Mouse (Mus musculus) left cerebral cortex, adult 8-10 months (tissue): ENCODE results near the gene Bpifb9a. TPM values are rescaled to one million over a fixed set of nuclear protein-coding genes. Genes with fewer than 3 reads are reported as not detected.
"Not testable (repeated sequence)": the region's sequence is repeated elsewhere in the genome, so short reads cannot be mapped to it uniquely, and the experiment has no call there.

Experiments
- DNase-seq, 2 experiments: peaks; one replicate each; pipeline ENCODE4 v3.0.0; 2022; ENCODE audit warnings: low spot score in 2 of 2
- total RNA-seq, 4 experiments: library from RNA; stranded (reverse); gene quantifications; 2 replicates each; pipeline ENCODE4 v1.2.4; 2022

Gene Bpifb9a
- total RNA-seq, result not detected

GRCm38 (mm10) chr2:154257554-154257953, at the start of gene Bpifb9a:
TSS of gene Bpifb9a (plus strand) at chr2:154257854.
- DNase-seq, result not testable (repeated sequence)

GRCm38 (mm10) chr2:154209112-154209511, 48.5 kb upstream of the Bpifb9a start:
- DNase-seq, result no peak

- DNase-seq, result no peak
These were observed 46.5 kb upstream of the Bpifb9a start for GRCm38 (mm10) chr2:154211121-154211520.

DNA sequence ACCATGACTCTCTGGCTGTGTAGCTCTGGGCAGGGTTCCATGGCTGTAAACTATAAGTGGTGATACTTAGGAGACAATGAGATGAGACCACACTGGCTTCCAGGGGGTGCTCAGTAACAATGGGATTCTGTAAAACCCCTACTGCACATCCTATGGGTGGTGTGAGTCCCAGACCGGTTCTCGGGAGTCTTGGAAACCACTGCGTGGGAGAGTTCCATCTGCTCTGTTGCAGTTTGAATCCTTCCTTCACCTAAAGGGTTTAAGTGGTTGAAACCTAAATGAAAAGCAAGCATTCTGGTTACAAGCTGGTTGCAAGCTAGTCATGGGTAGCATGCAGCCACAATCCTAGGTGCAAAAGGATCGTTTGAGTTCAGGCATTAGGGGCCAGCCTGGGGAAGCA, 45.8 kb upstream of the Bpifb9a start:
- DNase-seq, result peak; percentile 28 to 82

GRCm38 (mm10) chr2:154215191-154215590, 42.5 kb upstream of the Bpifb9a start:
- no peak for DNase-seq

GRCm38 (mm10) chr2:154219950-154220349, 37.7 kb upstream of the Bpifb9a start:
- DNase-seq, result no peak

GRCm38 (mm10) chr2:154223265-154223916, 34.3 kb upstream of the Bpifb9a start, which contains the start of gene Bpifb5:
TSS of gene Bpifb5 (plus strand) at chr2:154223742.
- DNase-seq, result no peak

- DNase-seq, result no peak
These were observed 33.8 kb upstream of the Bpifb9a start for GRCm38 (mm10) chr2:154223917-154224273.

GRCm38 (mm10) chr2:154226991-154227390, 30.7 kb upstream of the Bpifb9a start:
- no peak for DNase-seq

GRCm38 (mm10) chr2:154227830-154228229, 29.8 kb upstream of the Bpifb9a start:
- no peak for DNase-seq

DNA sequence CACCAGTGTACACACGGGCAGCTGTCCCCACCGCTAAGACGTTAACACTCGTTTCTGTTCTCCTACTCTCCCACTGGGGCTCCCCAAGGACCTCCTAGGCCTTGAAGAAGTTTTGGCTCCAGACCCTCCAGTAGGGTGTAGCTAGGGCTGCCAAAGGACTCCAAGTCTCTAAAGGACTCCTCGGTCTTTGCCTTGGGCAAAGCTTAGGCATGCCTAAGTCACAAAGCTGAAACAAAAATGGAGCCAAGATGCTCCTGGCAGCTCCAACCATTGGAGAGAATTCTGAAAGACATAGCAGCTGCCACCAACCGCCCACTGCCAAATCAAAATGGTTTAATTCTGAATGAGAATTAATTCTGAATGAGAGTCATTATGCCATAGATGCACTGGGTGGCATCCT, 24.2 kb upstream of the Bpifb9a start:
- DNase-seq, result no peak

DNA sequence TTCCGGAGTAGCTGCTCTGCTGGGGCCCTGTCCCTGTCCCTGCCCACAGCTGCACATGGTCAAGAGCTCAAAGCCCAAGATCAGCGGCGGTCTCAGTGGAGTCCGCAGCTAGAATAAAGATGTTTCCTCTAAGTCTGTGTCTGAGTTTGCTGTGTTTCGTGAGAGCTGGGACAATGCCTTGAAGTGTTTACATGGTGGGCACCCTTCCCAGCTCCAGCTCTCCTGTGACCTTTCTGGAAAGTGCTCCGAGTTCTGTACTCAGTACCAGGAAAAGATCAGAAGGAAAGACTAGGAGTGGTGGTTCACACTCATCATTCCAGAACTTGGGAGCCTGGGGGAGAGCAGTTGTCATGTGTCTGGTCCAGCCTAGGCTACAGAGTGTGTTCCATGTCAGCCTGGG, 16.9 kb upstream of the Bpifb9a start:
- DNase-seq, result no peak

DNA sequence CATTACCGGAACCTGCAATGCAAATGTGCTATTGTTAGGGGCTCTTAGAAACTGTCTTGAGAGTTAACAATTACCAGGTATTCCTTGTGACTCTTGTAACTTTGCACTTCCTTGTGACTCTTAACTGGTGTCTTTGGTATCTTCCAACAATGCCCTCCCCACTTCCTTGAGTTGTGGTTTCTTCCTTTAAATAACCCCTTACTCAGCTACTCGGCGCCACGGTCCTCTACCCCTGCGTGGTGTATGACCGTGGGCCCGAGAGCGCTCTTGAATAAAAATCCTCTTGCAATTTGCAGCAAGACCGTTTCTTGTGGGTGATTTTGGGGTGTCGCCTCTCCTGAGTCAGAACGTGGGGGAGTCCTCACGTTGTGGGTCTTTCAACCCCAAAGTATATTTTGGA, 14.9 kb upstream of the Bpifb9a start:
- not testable (repeated sequence) for DNase-seq

- DNase-seq, result peak; percentile 13 to 76
These were observed 14.2 kb upstream of the Bpifb9a start for GRCm38 (mm10) chr2:154243356-154244036.

DNA sequence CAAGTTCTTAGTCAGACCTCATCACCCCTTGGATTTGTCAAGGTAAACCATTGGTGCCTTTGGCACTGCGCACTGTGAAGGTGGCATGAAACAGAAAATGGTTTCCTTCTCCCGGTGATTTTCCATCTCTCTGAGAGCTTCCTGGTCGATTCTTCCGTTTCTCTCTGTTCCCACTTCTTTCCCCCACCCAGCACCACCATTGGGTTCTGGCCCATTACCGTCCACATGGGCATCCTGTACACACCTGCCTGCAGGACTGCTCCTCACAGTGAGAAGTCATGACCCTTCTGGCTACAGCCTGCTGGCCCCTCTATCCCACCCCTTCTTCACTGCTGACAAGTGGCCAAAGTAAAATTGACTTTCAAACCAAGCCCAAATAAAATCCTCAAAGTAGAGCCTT, 12.3 kb upstream of the Bpifb9a start:
- DNase-seq, result no peak

- DNase-seq, result not testable (repeated sequence)
These were observed 2.4 kb upstream of the Bpifb9a start for GRCm38 (mm10) chr2:154255254-154255653.

- DNase-seq, result no peak
These were observed 1.9 kb upstream of the Bpifb9a start for GRCm38 (mm10) chr2:154255770-154256169.

DNA sequence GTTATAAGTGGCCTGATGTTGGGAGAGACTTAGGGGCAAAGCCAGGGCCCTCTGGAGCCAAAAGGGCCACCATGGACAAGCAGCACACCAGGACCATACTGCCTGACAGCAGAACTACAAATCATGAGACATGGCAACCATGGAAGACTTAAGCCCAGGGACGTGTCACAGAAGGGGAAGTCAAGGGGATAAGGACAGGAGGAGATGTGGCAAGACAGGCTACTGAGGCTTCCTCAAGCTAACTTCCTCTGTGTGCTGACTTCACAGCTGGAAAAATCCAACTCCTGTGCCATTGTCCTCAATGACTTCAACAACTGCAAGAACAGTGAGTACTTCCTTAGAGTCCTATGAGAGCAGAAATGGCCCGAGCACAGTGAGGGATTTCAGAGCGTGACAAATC, 6.7 kb downstream of the Bpifb9a start:
- DNase-seq, result not testable (repeated sequence)

GRCm38 (mm10) chr2:154291866-154292265, 34.2 kb downstream of the Bpifb9a start:
- not testable (repeated sequence) for DNase-seq

GRCm38 (mm10) chr2:154292833-154293232, 35.2 kb downstream of the Bpifb9a start:
- DNase-seq, result no peak

- peak in 1 of 2 experiments; percentile 28 for DNase-seq
These were observed 37.1 kb downstream of the Bpifb9a start for GRCm38 (mm10) chr2:154294746-154295145.

DNA sequence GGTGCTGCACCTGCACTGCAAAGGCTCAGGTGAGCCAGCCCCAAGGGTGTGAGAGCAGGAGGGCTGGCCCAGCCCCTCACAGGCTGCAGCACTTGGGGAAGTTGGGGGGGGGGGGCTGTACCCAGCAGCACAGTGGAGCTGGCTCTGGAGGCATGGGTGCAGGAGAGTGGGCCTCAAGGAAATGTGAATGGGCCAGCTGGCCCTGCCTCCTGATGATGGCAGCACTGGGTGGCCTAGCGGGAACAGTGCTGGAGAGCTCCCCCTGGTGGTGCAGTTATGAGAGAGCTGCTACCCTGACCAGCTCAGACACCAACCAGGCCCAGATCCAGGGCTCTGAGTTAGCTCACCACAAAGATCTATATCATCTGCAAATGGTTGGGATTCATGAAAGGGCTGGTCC, 42.8 kb downstream of the Bpifb9a start:
- no peak for DNase-seq

- DNase-seq, result no peak
These were observed 44.1 kb downstream of the Bpifb9a start for GRCm38 (mm10) chr2:154301763-154302162.
